Mouse (Mus musculus) ZHBTc4 (cell line): ENCODE data around the gene Pef1.

ENCODE experiments used
- DNase-seq: peaks from one replicate; pipeline ENCODE4 v3.0.0-alpha.2; 2011; ENCODE audit warnings: low read depth, low spot score

The Pef1 gene

GRCm38 (mm10) chr4:130102111-130102651, at the start of gene Pef1:
Pef1 (plus strand) TSS chr4:130102558.
- DNase-seq, result peak; percentile 99

GRCm38 (mm10) chr4:130053111-130053510, 49.2 kb upstream of the Pef1 start:
- DNase-seq, result no peak

GRCm38 (mm10) chr4:130054727-130055126, 47.6 kb upstream of the Pef1 start:
- no peak for DNase-seq

- peak; percentile 17 for DNase-seq
These were observed 47.0 kb upstream of the Pef1 start for GRCm38 (mm10) chr4:130055160-130056010.

- DNase-seq, result no peak
These were observed 46.4 kb upstream of the Pef1 start for GRCm38 (mm10) chr4:130056011-130056322.

- peak; percentile 32 for DNase-seq
These were observed 45.9 kb upstream of the Pef1 start for GRCm38 (mm10) chr4:130056471-130056870.

GRCm38 (mm10) chr4:130060937-130061336, 41.4 kb upstream of the Pef1 start:
- DNase-seq, result peak; percentile 50

- DNase-seq, result no peak
These were observed 39.2 kb upstream of the Pef1 start for GRCm38 (mm10) chr4:130063191-130063590.

GRCm38 (mm10) chr4:130066816-130067215, 35.5 kb upstream of the Pef1 start:
- DNase-seq, result peak; percentile 90

GRCm38 (mm10) chr4:130070523-130070922, 31.8 kb upstream of the Pef1 start:
- no peak for DNase-seq

GRCm38 (mm10) chr4:130071758-130072157, 30.6 kb upstream of the Pef1 start:
- no peak for DNase-seq

- DNase-seq, result no peak
These were observed 29.0 kb upstream of the Pef1 start for GRCm38 (mm10) chr4:130073367-130073766.

GRCm38 (mm10) chr4:130074761-130075515, 27.4 kb upstream of the Pef1 start:
- DNase-seq, result no peak

GRCm38 (mm10) chr4:130076856-130077255, 25.5 kb upstream of the Pef1 start:
- DNase-seq, result no peak

- DNase-seq, result no peak
These were observed 23.4 kb upstream of the Pef1 start for GRCm38 (mm10) chr4:130078816-130079485.

- DNase-seq, result no peak
These were observed 22.8 kb upstream of the Pef1 start for GRCm38 (mm10) chr4:130079521-130079920.

GRCm38 (mm10) chr4:130081345-130082190, 20.8 kb upstream of the Pef1 start:
- no peak for DNase-seq

- DNase-seq, result no peak
These were observed 20.1 kb upstream of the Pef1 start for GRCm38 (mm10) chr4:130082211-130082610.

- DNase-seq, result no peak
These were observed 17.9 kb upstream of the Pef1 start for GRCm38 (mm10) chr4:130084331-130084945.

GRCm38 (mm10) chr4:130085246-130085820, 17.0 kb upstream of the Pef1 start:
- DNase-seq, result no peak
